Mouse (Mus musculus): Measurements from ENCODE around the gene Trpv5.

DNA sequence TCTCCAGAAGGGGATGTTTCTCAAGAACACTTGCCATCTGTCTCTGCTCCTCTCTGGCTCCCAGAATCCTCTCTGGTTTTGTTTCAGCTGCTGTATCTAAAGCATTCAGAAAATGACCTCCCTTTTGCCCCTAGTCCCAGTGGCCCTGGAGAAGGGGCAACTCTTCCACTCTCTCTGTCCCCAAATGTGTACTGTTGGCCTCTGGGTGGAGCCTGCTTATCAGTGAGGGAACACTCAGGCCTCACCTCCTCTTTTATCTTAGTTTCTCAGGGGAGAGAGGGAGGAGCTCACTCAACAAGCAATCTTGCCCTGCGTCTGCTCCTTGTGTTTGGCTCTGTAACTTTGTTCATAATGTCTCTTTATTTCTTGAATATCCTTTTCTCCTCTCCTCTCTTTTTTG, 23.6 kb upstream of the Trpv5 start, which contains the start of gene Kel:
- TF ChIP-seq POLR2A (IDR thresholded peaks at IDR 0.05; ENCODE audit: insufficient read depth, low read depth, low read length) = no peak
- TF ChIP-seq CTCF (IDR thresholded peaks at IDR 0.05; ENCODE audit: insufficient read depth, low read depth, low read length) = no peak

All from olfactory bulb, adult 2 months (tissue).